Mouse (Mus musculus): Measurements from ENCODE around the gene Krtap17-1. TPM values are rescaled to one million over a fixed set of nuclear protein-coding genes. Genes with fewer than 3 reads are reported as not detected.

Krtap17-1 gene
- total RNA-seq, 2 experiments from 2014 or later = not detected

DNA sequence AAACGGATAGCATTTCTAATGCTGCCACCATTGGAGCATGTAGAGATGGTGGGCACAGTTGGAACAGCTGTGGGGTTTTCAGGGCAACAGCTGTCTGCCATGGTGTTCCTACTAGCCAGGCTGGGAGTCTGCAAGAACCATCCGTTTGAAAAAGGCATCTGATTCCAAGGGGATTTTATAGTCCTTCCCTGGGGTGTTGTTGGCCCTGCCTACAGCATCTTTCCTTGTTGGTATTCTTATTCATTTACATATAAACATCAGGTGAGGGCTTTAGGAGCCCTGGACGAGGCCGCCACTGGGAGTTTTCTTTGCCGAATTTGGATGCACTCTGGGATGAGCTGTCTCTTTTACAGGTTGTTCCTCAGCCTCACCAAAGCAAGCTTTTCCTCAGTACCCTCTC lies 14.8 kb downstream of the Krtap17-1 start, which contains the start of gene Krtap29-1:
Krtap29-1 (minus strand) TSS at position 101 of the 400 bp plus-strand sequence.
- intact Hi-C loops (cut with DNase I) = no loop called here
- DNase-seq = no peak

DNA sequence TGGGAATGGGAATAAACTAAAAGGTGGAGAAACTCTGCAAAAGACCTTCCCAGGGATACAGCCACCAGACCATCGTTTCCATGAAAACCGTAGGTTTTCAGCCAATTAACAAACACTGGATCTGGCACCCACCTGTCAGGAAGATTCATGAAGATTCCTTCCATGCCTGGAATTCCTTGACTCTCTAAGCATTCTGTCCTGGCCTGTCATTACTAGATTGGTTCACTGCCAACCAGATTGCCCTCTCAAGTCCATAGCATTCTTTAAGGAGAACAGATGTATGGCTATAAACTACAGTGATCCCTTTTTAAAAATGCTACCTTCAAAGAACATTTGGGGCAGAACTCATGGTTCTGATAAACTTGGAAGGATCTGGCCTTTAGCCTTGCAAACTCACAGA lies 27.8 kb downstream of the Krtap17-1 start:
- DNase-seq = no peak
- intact Hi-C loops (cut with DNase I) = no loop called here

DNA sequence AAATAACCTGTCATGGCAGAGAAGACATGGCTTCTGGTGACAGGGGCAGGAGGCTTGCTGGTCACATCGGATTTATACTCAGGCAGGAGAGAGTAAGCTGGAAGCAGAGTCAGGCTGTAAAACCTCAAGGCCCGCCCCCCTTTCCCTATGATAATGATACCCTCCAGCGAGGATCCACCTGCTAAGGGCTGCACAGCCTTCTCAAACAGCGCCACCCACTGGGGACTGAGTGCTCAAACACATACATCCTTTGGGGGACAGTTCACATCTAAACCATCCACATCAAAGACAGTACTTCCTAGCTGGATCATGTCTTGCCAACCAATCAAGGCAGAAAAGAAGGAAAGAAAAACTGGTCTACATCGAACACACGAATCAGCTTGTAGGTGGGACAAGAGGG lies 29.6 kb downstream of the Krtap17-1 start:
- DNase-seq = no peak
- intact Hi-C loops (cut with DNase I) = no loop called here

DNA sequence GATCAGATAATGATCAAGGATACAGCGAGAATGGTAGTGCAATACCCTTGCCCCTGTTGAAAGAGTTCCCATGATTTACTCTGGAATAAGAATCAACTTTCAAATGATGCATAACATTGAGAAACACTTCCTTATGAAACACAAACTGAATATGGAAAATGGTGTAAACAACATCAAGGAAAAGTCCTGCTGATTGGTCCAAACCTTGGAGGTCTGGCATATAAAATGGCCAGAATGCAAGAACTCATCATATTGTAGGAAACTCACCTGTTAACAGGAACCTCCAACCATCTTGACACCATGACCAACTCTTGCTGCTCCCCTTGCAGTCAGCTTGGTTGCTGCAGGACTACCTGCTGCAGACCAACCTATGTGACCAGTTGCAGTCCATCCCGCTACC lies 45.6 kb downstream of the Krtap17-1 start, which contains the start of gene Krtap9-5:
Krtap9-5 (plus strand) TSS at position 301 of the 400 bp plus-strand sequence.
- no peak for DNase-seq
- intact Hi-C loops (cut with DNase I) = no loop called here

Other genes with a start within 250 kb of the Krtap17-1 start
- not detected for gene Gm11595, start 221.1 kb downstream of the Krtap17-1 start, total RNA-seq (2021)
- gene Krtap4-8, start 213.3 kb downstream of the Krtap17-1 start, total RNA-seq (2021) = not detected
- not detected for gene Krtap4-9, start 208.8 kb downstream of the Krtap17-1 start, total RNA-seq (2021)
- gene Gm11596, start 200.5 kb downstream of the Krtap17-1 start, total RNA-seq (2021) = not detected
- gene Gm11569, start 195.1 kb downstream of the Krtap17-1 start, total RNA-seq (2021) = not detected
- not detected for gene Gm11554, start 189.5 kb downstream of the Krtap17-1 start, total RNA-seq (2021)
- gene Krtap4-13, start 184.1 kb downstream of the Krtap17-1 start, total RNA-seq (2021) = not detected
- not detected for gene Gm11564, start 178.3 kb downstream of the Krtap17-1 start, total RNA-seq (2021)
- gene 2300003K06Rik, start 155.9 kb downstream of the Krtap17-1 start, total RNA-seq (2021) = not detected
- not detected for gene Krtap4-16, start 142.4 kb downstream of the Krtap17-1 start, total RNA-seq (2021)
- gene Gm11568, start 136.1 kb downstream of the Krtap17-1 start, total RNA-seq (2021) = not detected
- not detected for gene Gm11559, start 129.5 kb downstream of the Krtap17-1 start, total RNA-seq (2021)
- not detected for gene Krtap9-1, start 120.6 kb downstream of the Krtap17-1 start, total RNA-seq (2021)
- gene Gm11567, start 114.8 kb downstream of the Krtap17-1 start, total RNA-seq (2021) = not detected
- not detected for gene Krtap31-1, start 86.1 kb downstream of the Krtap17-1 start, total RNA-seq (2021)
- not detected for gene Gm11565, start 79.2 kb downstream of the Krtap17-1 start, total RNA-seq (2021)
- not detected for gene Krtap31-2, start 57.7 kb downstream of the Krtap17-1 start, total RNA-seq (2021)
- not detected for gene Krtap9-5, start 45.5 kb downstream of the Krtap17-1 start, total RNA-seq (2021)
- gene Krtap29-1, start 14.9 kb downstream of the Krtap17-1 start, total RNA-seq (2021) = not detected
- not detected for gene Krtap16-1, start 7.4 kb downstream of the Krtap17-1 start, total RNA-seq (2021)
- under 1 TPM in 1 of 2 experiments, not detected in 1; 0.30 TPM for gene Krt33a, start 22.2 kb upstream of the Krtap17-1 start, total RNA-seq (2021)
- not detected for gene Krt33b, start 35.9 kb upstream of the Krtap17-1 start, total RNA-seq (2021)
- not detected for gene Krt34, start 47.6 kb upstream of the Krtap17-1 start, total RNA-seq (2021)
- not detected for gene Krt31, start 56.6 kb upstream of the Krtap17-1 start, total RNA-seq (2021)
- not detected for gene Krt32, start 94.2 kb upstream of the Krtap17-1 start, total RNA-seq (2021)
- not detected for gene Krt35, start 102.2 kb upstream of the Krtap17-1 start, total RNA-seq (2021)
- not detected for gene Krt36, start 111.6 kb upstream of the Krtap17-1 start, total RNA-seq (2021)
- not detected for gene Krt13, start 127.6 kb upstream of the Krtap17-1 start, total RNA-seq (2021)
- gene Krt15, start 141.9 kb upstream of the Krtap17-1 start, total RNA-seq (2021) = not detected
- 1 to 10 TPM; 1.2 to 1.5 TPM for gene Krt19, start 154.7 kb upstream of the Krtap17-1 start, total RNA-seq (2021)
- under 1 TPM; 0.52 to 0.56 TPM for gene Krt9, start 199.3 kb upstream of the Krtap17-1 start, total RNA-seq (2021)
- under 1 TPM in 1 of 2 experiments, not detected in 1; 0.32 TPM for gene Krt14, start 213.6 kb upstream of the Krtap17-1 start, total RNA-seq (2021)

Measured in left cerebral cortex, postnatal 4 days (tissue).